Mouse (Mus musculus) liver, embryonic 16.5 days (tissue): ENCODE results near the gene Rnf34. TPM values are rescaled to one million over a fixed set of nuclear protein-coding genes. Genes with fewer than 3 reads are reported as not detected.

Experiments
- ATAC-seq: fragments of 200-750 bp; cut with Nextera tagmentation; 2 replicates; pipeline ENCODE4 v1.8.0; 2017; ENCODE audit warnings: low read depth, mild to moderate bottlenecking, moderate number of reproducible peaks, moderate library complexity
- H3K27ac ChIP-seq: fragments of 300-500 bp; sonication (generic); 2 replicates; pipeline ENCODE4 v1.5.1; 2014; ENCODE audit warnings: mild to moderate bottlenecking, low read length
- H3K27me3 ChIP-seq: fragments of 300-500 bp; sonication (generic); 2 replicates; pipeline ENCODE4 v1.6.1; 2014; ENCODE audit warnings: low read depth, low read length, mixed read lengths; ENCODE audit not compliant: control insufficient read depth, insufficient read depth
- H3K36me3 ChIP-seq: fragments of 300-500 bp; sonication (generic); 2 replicates; pipeline ENCODE4 v1.6.1; 2014; ENCODE audit warnings: mild to moderate bottlenecking; ENCODE audit not compliant: control insufficient read depth, insufficient read depth
- H3K4me1 ChIP-seq: fragments of 300-500 bp; sonication (generic); 2 replicates; pipeline ENCODE4 v1.6.1; 2014; ENCODE audit warnings: low read depth, low read length, mixed read lengths; ENCODE audit not compliant: control insufficient read depth
- H3K4me2 ChIP-seq: fragments of 300-500 bp; sonication (generic); 2 replicates; pipeline ENCODE4 v1.6.1; 2014; ENCODE audit warnings: low read depth, low read length, mixed read lengths
- H3K4me3 ChIP-seq: fragments of 300-500 bp; sonication (generic); 2 replicates; pipeline ENCODE4 v1.5.1; 2014; ENCODE audit warnings: low read depth, mild to moderate bottlenecking, low read length
- H3K9ac ChIP-seq: fragments of 300-500 bp; sonication (generic); 2 replicates; pipeline ENCODE4 v1.6.1; 2014; ENCODE audit warnings: low read depth, low read length
- H3K9me3 ChIP-seq: fragments of 300-500 bp; sonication (generic); replicated peaks from 2 replicates; pipeline ENCODE4 v1.6.1; 2016; ENCODE audit warnings: low read length; ENCODE audit not compliant: control insufficient read depth
- WGBS: fragments of 180-500 bp; shearing (Covaris S2); extraction: QIAGEN DNeasy Blood & Tissue Kit; methylation state at CpG from one replicate; pipeline ENCODE4 v1.1.7; 2014; ENCODE audit not compliant: insufficient replicate concordance; 5-methylcytosine and 5-hydroxymethylcytosine counted together
- polyA plus RNA-seq: library from polyadenylated mRNA; unstranded; fragments of >200 nt; fragmentation: Nextera tagmentation; extraction: Ambion mirVana; gene quantifications from 2 replicates; pipeline ENCODE4 v1.2.1, GENCODE M21; 2015

The Rnf34 gene
- polyA plus RNA-seq, 1 experiment from 2014 or later: 10.5 TPM

DNA sequence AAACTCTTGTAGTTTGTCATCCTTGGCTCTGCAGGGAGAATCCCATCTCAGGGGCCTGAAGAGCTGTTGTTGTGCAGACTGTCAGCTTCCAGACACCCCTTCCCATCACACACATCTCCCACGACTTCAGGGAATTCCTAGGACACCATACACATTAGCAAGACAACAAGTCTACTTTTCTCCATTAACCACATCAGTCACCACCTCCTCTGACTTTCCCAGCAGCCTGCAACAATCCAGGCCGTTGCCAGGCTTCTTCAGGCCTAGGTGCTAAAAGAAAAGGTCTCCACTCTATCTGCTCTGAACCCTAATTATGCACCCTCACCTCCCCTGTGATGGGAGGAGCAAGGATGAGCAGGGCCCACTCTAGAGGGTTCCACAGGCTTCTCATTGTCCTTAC lies 40.5 kb downstream of the Rnf34 start:
- Histone ChIP-seq H3K27me3 (no peaks in the 10 kb centered on the region), H3K9me3 (no peaks in the 10 kb centered on the region), H3K27ac (no peak overlapping the region), H3K36me3 (no peaks in the 10 kb centered on the region), H3K4me1 (peaks cover 15% of the 10 kb centered on the region), H3K4me2 (no peak overlapping the region), H3K4me3 (no peak overlapping the region), H3K9ac (no peak overlapping the region)
- no peak for ATAC-seq
- WGBS: 52% methylated on average over 2 of the region's 2 CpGs

DNA sequence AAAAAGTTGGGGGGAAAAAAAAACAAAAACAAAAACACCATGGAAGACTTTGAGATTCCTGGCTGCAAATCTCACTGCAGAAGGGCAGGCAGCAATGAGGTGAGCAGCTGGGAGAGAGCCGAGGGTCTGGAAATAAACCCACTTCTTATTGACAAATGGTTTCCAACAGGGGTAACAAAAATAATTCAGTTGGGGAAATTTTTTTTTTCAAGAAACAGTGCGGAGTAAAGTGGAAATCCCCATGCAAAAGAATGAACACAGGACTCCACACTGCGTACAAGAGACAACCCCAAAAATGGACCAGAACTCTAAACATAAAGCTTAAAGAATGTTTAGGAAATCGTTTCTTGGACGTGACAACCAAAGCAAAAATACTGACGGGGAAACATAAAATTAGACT lies 43.4 kb downstream of the Rnf34 start:
- H3K9me3 ChIP-seq: no peaks in the 10 kb centered on the region
- H3K4me2 ChIP-seq: no peak overlapping the region
- no peak overlapping the region for H3K4me3 ChIP-seq
- H3K27ac ChIP-seq: no peak overlapping the region
- 71% methylated on average over 6 of the region's 6 CpGs for WGBS
- H3K27me3 ChIP-seq: no peaks in the 10 kb centered on the region
- no peaks in the 10 kb centered on the region for H3K36me3 ChIP-seq
- H3K4me1 ChIP-seq: peaks cover 13% of the 10 kb centered on the region
- H3K9ac ChIP-seq: no peak overlapping the region
- no peak for ATAC-seq

DNA sequence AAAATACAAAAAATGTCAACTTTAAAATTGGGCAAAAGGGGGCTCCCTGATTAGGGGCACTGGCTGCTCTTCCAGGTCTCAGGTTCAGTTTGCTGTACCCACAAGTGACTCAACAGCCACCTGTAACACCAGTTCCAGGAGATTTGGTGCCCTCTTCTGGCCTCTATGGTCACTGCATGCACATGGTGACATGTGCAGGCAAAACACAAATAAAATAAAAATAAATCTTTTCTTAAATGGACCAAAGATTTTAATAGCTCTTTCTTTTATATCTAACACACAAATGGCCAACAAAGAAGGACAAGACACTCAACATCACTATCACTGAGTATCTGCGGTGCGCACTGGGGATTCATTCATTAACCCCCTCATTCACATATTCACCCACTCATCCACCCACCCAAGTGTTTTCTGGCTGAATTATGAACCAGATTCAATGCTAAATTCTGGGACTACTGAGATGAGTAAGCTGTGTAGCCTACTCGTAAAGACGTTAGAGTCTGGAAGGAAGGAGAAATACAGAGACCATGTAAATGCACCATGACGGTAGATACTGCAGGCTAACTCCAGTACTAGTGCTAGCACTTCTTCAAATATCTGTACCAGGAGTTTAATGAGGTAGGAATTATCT lies 44.3 kb downstream of the Rnf34 start:
- Histone ChIP-seq H3K9ac (no peak overlapping the region), H3K9me3 (no peaks in the 10 kb centered on the region), H3K4me3 (no peak overlapping the region), H3K36me3 (no peaks in the 10 kb centered on the region), H3K4me2 (no peak overlapping the region), H3K27me3 (no peaks in the 10 kb centered on the region), H3K4me1 (peaks cover 22% of the 10 kb centered on the region), H3K27ac (no peak overlapping the region)
- 83% methylated on average over 5 of the region's 5 CpGs for WGBS
- no peak for ATAC-seq

DNA sequence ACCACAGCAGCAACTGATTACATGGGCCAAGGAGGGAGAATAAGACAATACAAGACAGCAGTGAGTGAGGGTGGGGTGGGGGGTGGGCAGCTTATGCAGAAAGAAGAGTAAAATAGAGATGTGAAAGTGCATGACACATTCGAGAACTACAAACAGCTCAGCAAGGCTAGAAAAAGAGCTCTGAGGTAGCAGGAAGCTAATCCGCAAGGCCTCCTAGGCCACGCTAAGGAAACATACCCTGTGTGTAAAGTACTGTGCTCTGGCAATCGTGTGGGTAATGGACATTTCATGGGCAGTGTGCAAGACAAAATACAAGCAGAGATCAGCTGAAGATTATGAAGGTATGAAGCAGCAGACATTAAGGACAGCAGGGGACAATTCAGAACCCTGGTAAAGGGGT lies 45.0 kb downstream of the Rnf34 start:
- no peaks in the 10 kb centered on the region for H3K9me3 ChIP-seq
- H3K4me1 ChIP-seq: peaks cover 26% of the 10 kb centered on the region
- no peak overlapping the region for H3K9ac ChIP-seq
- H3K27me3 ChIP-seq: no peaks in the 10 kb centered on the region
- no peaks in the 10 kb centered on the region for H3K36me3 ChIP-seq
- peak overlapping the region; percentile 33 for H3K27ac ChIP-seq
- no peak overlapping the region for H3K4me3 ChIP-seq
- no peak for ATAC-seq
- H3K4me2 ChIP-seq: no peak overlapping the region
- WGBS: 50% methylated on average over 4 of the region's 4 CpGs

DNA sequence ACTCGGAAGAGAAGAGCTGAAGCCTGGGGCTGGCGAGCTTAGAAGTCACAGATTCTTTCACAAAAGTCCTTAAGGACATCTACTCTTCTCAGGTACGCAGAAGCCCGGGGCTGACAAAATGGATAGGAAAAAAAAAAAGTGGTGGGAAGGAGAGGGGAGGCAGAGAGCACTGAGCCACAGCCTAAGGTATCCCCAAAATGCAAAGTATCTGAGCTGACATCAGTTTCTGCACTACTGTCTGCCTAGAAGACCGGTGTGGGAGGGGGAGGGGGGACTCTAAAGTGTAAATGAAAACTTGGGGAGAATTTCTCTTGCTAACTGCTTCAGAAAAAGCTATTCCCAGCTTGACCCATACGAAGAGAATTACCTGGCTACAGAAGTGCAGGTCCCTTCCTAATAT lies 48.3 kb downstream of the Rnf34 start:
- no peak overlapping the region for H3K27ac ChIP-seq
- H3K9ac ChIP-seq: no peak overlapping the region
- peaks cover 50% of the 10 kb centered on the region for H3K4me1 ChIP-seq
- no peak for ATAC-seq
- H3K4me3 ChIP-seq: no peak overlapping the region
- H3K27me3 ChIP-seq: no peaks in the 10 kb centered on the region
- H3K9me3 ChIP-seq: no peaks in the 10 kb centered on the region
- 65% methylated on average over 6 of the region's 6 CpGs for WGBS
- H3K4me2 ChIP-seq: peak overlapping the region; percentile 90; the same call in 1 of the 2 replicates
- H3K36me3 ChIP-seq: no peaks in the 10 kb centered on the region

DNA sequence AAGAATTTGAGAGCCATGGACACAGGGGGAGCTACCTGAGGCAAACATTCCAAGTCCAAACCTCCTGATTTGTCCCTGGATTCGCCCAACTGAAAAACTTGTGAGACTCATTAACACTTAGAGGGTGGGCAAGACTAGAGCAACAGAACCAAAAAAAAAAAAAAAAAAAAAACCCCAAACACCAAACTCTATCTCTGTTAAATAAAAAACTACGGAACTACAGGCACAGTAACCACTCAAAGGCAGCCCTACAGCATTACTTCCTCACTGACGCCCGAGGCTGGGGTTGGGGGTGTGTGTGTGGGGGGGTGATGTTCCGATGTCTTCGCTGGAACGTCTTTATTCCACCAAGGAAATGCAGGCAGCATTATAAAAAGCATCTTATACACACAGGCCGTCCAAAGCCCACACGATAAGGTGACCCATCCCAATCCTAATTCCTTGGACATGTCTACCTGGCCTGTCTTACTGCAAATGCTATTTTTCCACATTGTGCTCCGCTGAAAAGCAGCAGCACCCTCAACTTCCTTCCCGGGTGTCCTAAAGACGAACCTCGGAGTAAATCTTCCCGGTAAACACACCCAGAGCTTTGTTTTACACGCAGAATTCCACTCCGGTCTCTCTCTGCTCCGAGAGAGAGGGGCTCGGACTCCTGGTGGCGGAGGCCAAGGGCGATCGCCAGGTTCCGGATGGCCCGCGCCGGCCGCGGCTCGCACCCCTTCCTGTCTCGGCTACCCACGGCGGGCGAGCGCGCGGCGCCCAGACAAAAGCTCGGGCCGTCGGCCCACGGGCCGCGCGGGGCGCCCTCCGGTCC lies 49.3 kb downstream of the Rnf34 start:
- Histone ChIP-seq H3K27ac (peak overlapping the region; percentile 71), H3K9ac (peak overlapping the region; percentile 74), H3K4me3 (peak overlapping the region; percentile 72), H3K36me3 (no peaks in the 10 kb centered on the region), H3K4me2 (peak overlapping the region; percentile 90), H3K9me3 (no peaks in the 10 kb centered on the region), H3K4me1 (peaks cover 54% of the 10 kb centered on the region), H3K27me3 (no peaks in the 10 kb centered on the region)
- ATAC-seq: no peak
- WGBS: under 1% methylated on average over 45 of the region's 45 CpGs

DNA sequence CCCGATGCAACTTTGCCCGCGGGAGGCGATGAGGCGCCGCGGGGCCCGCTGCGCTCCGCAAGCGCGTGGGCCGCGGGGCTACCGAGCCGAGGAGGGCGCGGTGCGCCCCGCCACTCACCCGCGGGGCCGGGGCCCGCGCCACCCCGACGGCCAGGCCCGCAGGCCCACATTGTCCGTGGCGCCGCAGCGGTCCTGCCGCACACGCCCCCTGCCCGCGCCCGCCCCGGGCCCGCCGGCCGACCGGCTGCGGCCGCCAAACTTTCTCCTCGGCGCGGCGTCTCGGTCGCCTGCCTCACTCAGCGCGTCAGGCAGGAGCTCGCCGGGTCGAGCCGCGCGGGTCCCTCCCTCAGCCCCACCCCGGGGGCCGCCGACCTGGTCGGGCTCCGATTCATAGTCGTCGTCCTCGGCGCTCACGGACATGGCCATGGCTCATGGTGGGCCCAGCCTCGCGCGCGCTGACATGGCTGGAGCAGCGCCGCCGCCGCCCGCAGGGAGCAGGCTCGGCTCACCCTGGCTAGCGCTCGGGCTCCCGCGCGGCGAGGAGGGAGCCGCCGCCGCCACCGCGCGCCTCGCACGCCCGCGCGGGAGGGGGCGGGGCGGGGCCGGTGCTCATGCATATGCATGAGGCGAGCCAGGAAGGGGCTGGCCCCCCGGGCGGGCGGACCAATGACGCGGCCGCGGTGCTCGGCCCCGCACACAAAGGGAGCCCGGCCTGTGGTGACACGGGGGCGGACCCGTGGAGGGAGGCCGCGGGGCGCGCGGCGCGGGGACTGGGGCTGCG lies 50.1 kb downstream of the Rnf34 start:
- Histone ChIP-seq H3K4me3 (peak overlapping the region; percentile 72), H3K9ac (peak overlapping the region; percentile 74), H3K27me3 (no peaks in the 10 kb centered on the region), H3K4me1 (peaks cover 51% of the 10 kb centered on the region), H3K4me2 (peak overlapping the region; percentile 90), H3K9me3 (no peaks in the 10 kb centered on the region), H3K27ac (peak overlapping the region; percentile 71), H3K36me3 (no peaks in the 10 kb centered on the region)
- under 1% methylated on average over 115 of the region's 120 CpGs for WGBS
- peak; percentile 98 for ATAC-seq

DNA sequence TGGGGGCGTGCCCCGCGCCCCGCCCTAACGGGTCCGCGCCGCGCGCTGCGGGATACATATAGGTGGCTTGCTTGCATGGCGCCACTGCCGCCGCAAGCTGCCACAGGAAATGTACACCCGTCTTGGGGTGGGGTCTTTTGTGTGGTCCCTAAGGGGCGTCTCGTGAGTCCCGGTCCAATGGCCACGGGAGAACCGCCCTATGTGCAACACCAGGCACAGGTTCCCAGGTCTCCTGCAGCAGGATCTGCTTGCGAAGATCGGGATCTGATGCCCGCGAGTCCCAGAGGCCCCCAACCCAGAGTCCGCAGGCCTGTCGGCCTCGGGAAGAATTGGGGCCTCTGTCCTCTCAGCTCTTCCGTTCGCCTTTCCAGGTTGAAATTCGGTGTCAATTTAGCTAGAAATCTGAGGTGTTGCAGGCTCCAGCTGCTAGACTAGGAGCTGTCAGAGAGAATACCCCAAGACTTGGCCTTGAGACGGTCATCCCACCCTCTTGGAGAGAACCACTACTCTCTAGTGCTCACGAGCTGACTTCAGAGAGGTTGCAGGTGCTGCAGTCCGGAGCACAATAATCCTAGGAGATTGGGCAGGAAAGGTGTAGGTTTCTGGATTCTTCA lies 50.8 kb downstream of the Rnf34 start:
- WGBS: 7% methylated on average over 25 of the region's 33 CpGs
- ATAC-seq: no peak
- peak overlapping the region; percentile 90 for H3K4me2 ChIP-seq
- no peaks in the 10 kb centered on the region for H3K9me3 ChIP-seq
- H3K4me3 ChIP-seq: peak overlapping the region; percentile 72
- peak overlapping the region; percentile 49 for H3K27ac ChIP-seq
- H3K9ac ChIP-seq: peak overlapping the region; percentile 67
- H3K36me3 ChIP-seq: no peaks in the 10 kb centered on the region
- H3K27me3 ChIP-seq: no peaks in the 10 kb centered on the region
- peaks cover 46% of the 10 kb centered on the region for H3K4me1 ChIP-seq
